Mouse (Mus musculus): ENCODE results near the gene Tgfbr1.

DNA sequence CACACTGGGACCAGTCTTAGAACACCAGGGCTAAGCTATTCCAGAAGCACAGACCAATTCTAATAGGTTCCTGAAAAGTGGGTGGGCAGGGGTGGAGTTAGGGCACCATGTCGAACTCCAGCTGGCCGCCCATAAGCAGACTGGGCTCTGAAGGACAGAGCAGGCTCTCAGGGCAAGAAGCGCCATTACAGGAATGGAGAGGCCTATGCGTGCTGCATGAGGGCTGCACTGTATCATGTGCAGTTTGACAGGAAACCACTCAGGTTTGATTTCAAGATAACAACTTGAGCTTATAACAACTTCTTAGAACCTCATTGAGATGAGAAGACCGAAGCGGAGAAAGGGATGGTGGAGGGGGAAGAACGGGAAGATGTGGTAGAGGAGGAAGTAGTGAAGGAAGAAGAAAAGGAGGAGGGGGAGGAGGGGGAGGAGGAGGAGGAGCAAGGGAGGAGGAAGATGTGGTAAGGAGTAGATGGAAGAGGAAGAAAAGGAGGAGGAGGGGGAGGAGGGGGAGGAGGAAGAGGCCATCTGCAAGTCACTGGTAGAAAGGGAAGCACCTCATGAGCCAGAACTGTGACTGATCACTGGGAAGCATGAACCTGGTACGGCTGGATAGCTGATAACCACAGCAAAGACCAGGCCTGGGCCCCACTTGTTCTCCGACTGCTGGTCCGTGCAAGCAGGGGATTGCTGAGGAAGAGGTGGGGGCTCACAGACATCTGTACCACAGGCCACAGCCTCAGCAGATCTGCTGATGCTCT is 33.3 kb upstream of the Tgfbr1 start:
- TF ChIP-seq POLR2A (IDR thresholded peaks at IDR 0.05; ENCODE audit: control insufficient read depth, extremely low read depth, insufficient read depth, low read length, poor library complexity) (no peak), CTCF (IDR thresholded peaks at IDR 0.05; ENCODE audit: borderline replicate concordance, control insufficient read depth, extremely low read depth, insufficient read depth, low read length, poor library complexity) (no peak)

Measured in thymus, adult 2 months (tissue).